Mouse (Mus musculus) G1E (cell line): Measurements from ENCODE around the gene Cry2. TPM values are rescaled to one million over a fixed set of nuclear protein-coding genes. Genes with fewer than 3 reads are reported as not detected.

Source experiments
- ATAC-seq: 2 replicates; pipeline ENCODE4 v1.8.0; 2016; ENCODE audit warnings: mild to moderate bottlenecking; ENCODE audit not compliant: insufficient number of reproducible peaks, poor library complexity, low FRiP score, severe bottlenecking; ENCODE audit errors: extremely low read depth
- DNase-seq: peaks from one replicate; pipeline ENCODE4 v3.0.0; 2012; ENCODE audit warnings: low spot score
- H3K27me3 ChIP-seq: 2 replicates; pipeline ENCODE4 v1.6.1; 2012; ENCODE audit warnings: mild to moderate bottlenecking, low read length, inconsistent platforms; ENCODE audit not compliant: insufficient read depth
- H3K36me3 ChIP-seq: replicated peaks from 2 replicates; pipeline ENCODE3; 2012; ENCODE audit warnings: mild to moderate bottlenecking, inconsistent platforms
- H3K4me1 ChIP-seq: 2 replicates; pipeline ENCODE4 v1.6.1; 2012; ENCODE audit warnings: low read depth, low read length, inconsistent platforms, mixed read lengths; ENCODE audit not compliant: insufficient read depth
- H3K4me3 ChIP-seq: 2 replicates; pipeline ENCODE4 v1.5.1; 2012; ENCODE audit warnings: low read depth, mild to moderate bottlenecking, inconsistent platforms, low read length, moderate library complexity, mixed read lengths
- H3K9me3 ChIP-seq: replicated peaks from 2 replicates; pipeline ENCODE4 v1.6.1; 2012; ENCODE audit warnings: inconsistent platforms
- CTCF ChIP-seq: IDR thresholded peaks from 2 replicates; pipeline ENCODE4 v1.5.1; 2012; ENCODE audit warnings: low read depth, low read length, inconsistent platforms, mixed read lengths
- GATA1 ChIP-seq: IDR thresholded peaks from 2 replicates; pipeline ENCODE4 v1.6.1; 2012; ENCODE audit warnings: borderline replicate concordance, low read length, inconsistent platforms, mixed read lengths
- GATA2 ChIP-seq: IDR thresholded peaks from 2 replicates; pipeline ENCODE4 v1.6.1; 2012; ENCODE audit warnings: low read depth, low read length, inconsistent platforms, borderline replicate concordance
- POLR2AphosphoS5 ChIP-seq: IDR thresholded peaks from 2 replicates; pipeline ENCODE4 v1.6.1; 2012; ENCODE audit warnings: low read depth, low read length, inconsistent platforms; ENCODE audit not compliant: insufficient replicate concordance
- TAL1 ChIP-seq: conservative IDR thresholded peaks from 2 replicates; pipeline ENCODE4 v1.6.1; 2012; ENCODE audit warnings: low read depth, low read length, inconsistent platforms, mixed read lengths
- polyA plus RNA-seq: library from polyadenylated mRNA; stranded (reverse); fragments of >175 nt; gene quantifications from 2 replicates; pipeline ENCODE4 v1.2.3, GENCODE M21; 2012
- total RNA-seq, 2 experiments: library from RNA; stranded (forward) in 1 of 2; stranded (reverse) in 1 of 2; fragments of 200-1000 nt in 1 of 2; fragments of >200 nt in 1 of 2; fragmentation: Nextera tagmentation in 1 of 2; gene quantifications; 2 replicates each; pipeline ENCODE4 v1.2.3; 2014 to 2017

Cry2 gene
- total and polyA plus RNA-seq, 3 experiments: 13.3 to 30.6 (median 18.0) TPM

DNA sequence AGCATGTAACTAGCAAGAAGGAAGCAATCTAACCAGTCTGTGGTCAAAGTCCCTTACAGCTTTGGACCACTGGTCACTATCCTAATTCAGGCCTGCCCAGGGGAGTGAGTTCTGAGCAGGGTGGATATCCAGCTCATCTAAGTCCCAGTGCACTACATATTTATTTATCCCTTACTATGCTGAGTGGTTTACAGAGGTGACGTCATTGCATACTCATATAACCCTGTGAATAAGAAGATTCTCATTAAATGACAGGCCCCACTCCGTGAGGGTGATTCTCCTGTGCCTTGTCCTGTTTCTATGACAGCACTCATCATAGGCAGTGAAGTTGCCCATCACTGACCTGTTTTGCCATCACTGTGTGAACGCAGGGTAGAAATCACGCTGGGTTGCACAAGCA lies 8.5 kb downstream of the Cry2 start:
- DNase-seq: no peak
- H3K36me3 ChIP-seq: peaks cover 96% of the 10 kb centered on the region
- TF ChIP-seq GATA2: no peak
- TF ChIP-seq TAL1: no peak
- no peak for TF ChIP-seq CTCF

DNA sequence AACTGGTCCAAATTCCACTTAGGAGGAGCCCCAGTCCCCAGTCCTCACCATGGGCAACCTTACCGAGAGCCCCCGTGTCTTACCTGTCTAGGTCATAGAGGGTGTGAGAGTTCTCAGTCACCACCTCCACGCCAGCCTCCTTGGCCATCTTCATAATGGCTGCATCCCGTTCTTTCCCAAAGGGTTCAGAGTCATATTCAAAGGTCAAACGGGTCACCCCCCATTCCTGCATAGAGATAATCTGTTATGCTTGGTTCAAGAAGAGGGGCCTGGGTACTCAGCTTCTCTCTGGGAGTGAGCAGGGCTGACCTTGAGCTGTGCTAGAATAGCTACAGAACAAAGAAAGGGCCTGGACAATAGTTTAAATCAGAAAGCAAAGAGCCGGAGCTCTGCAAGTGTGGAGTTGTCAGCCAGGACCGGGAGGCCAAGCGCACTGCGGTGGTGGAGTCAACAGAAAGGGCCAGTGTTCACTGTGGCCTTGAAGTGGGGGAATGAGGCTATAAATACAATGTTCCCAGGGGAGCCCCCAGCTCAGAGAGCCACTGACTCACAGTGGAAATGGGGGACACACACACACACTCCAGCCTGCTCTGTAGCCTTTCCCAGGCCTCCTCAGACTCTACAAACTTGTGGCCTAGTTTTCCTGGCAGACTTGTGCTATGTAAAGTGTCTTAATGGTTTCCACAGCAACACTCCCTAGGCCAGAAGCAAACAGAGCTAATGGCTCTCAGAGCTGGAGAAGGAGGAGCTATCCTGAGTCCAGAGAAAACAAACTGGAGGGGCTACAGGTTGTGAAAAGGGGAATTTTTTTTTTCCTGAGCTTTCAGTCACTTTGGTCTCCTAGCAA lies 9.2 kb downstream of the Cry2 start:
- H3K27me3 ChIP-seq: no peaks in the 10 kb centered on the region
- DNase-seq (no peak), ATAC-seq (no peak)
- no peaks in the 10 kb centered on the region for H3K9me3 ChIP-seq
- H3K36me3 ChIP-seq: peaks cover 99% of the 10 kb centered on the region
- TF ChIP-seq GATA1 (no peak), TAL1 (no peak), CTCF (no peak), GATA2 (no peak), POLR2AphosphoS5 (no peak)
- peaks cover 33% of the 10 kb centered on the region for H3K4me1 ChIP-seq
- no peak overlapping the region for H3K4me3 ChIP-seq

More for the DNA sequence above, 8.5 kb downstream of the Cry2 start:
- H3K4me1 ChIP-seq: peaks cover 40% of the 10 kb centered on the region
- ATAC-seq: no peak
- H3K27me3 ChIP-seq: no peaks in the 10 kb centered on the region
- no peaks in the 10 kb centered on the region for H3K9me3 ChIP-seq
- no peak overlapping the region for H3K4me3 ChIP-seq

DNA sequence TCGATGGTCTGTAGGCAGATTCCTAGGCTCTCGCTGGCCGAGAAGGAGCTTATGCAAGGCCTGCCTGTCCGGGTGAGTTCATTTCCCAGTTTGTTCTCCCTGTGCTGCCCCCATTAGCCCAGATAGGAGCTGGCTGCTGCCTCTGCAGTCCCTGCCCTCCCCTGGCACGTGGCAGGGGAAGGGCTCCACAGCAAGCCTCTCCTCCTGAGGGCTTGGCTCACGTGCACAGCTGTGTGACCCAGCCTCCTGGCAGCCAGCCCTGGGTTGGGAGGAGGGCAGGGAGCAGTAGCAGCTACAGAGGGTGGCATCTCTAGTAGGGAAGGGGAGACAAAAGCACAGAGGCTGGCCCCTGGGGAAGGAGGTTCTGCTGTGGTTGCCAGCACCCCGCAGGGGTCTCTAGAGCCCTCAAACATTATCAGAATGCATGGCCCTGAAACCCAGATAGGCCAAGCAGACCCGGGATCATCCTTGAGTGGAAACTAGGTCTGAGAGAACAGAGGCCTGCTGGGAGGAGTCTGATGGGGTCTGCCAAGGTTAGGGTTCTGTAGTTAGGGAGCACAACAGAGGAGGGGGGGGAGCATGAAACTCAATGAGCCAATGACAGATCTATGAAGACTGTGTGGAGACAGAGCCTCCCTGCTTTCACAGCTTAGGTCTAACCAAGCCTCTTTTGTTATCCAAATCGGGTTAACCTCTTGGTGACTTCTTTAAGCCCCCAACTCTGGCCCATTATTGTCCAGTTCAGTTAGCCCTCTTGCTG lies 10.0 kb downstream of the Cry2 start:
- no peaks in the 10 kb centered on the region for H3K9me3 ChIP-seq
- TF ChIP-seq CTCF (no peak), POLR2AphosphoS5 (no peak)
- peaks cover 99% of the 10 kb centered on the region for H3K36me3 ChIP-seq
- no peaks in the 10 kb centered on the region for H3K27me3 ChIP-seq
- DNase-seq (no peak), ATAC-seq (no peak)
- H3K4me1 ChIP-seq: peaks cover 25% of the 10 kb centered on the region
- no peak overlapping the region for H3K4me3 ChIP-seq

GRCm38 (mm10) chr2:92423156-92423555 lies 10.7 kb downstream of the Cry2 start:
- DNase-seq (no peak), ATAC-seq (no peak)
- peaks cover 19% of the 10 kb centered on the region for H3K4me1 ChIP-seq
- no peaks in the 10 kb centered on the region for H3K27me3 ChIP-seq
- H3K9me3 ChIP-seq: no peaks in the 10 kb centered on the region
- H3K36me3 ChIP-seq: peaks cover 99% of the 10 kb centered on the region
- TF ChIP-seq TAL1 (no peak), GATA2 (no peak), POLR2AphosphoS5 (no peak), GATA1 (no peak), CTCF (no peak)
- no peak overlapping the region for H3K4me3 ChIP-seq

DNA sequence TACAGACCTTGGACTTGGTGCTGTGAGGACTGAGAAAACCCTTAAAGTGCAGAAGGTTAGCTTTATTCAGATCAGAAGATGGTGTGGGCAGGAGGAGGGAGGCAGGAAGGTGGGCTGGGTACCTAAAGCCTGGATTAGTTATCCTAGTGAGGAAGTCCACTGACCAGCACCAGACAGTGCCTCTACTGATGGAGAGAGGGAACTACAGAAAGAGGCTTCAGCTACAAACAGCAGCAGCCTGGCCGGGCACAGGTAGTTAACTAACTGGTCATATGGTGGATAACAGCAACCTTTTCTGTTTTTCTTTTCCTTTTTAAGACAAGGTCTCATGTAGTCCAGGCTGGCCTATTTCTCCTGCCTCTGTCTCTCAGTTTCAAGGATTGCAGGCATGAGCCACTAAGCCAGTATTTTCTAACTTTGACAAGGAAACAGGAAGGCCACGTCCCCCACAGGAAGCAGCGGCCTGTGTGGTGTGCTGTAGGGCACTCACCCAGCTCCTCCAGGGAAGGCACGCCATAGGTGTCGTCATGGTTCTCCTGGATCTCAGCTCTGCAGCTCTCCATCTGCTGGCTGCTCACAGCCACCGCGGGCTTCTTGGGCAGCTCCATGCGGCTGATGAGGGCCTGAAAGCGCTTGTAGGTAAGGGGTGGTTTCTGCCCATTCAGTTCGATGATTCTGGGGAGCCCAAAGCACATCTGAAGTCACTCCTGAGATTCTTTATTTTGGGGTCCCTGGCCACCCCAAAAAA lies 11.3 kb downstream of the Cry2 start:
- H3K4me3 ChIP-seq: no peak overlapping the region
- H3K4me1 ChIP-seq: peaks cover 14% of the 10 kb centered on the region
- H3K9me3 ChIP-seq: no peaks in the 10 kb centered on the region
- H3K36me3 ChIP-seq: peaks cover 99% of the 10 kb centered on the region
- TF ChIP-seq CTCF (no peak), GATA2 (no peak), TAL1 (no peak), GATA1 (no peak), POLR2AphosphoS5 (no peak)
- no peaks in the 10 kb centered on the region for H3K27me3 ChIP-seq
- ATAC-seq: no peak
- DNase-seq: no peak

- Histone ChIP-seq H3K9me3 (no peaks in the 10 kb centered on the region), H3K27me3 (no peaks in the 10 kb centered on the region), H3K4me1 (peaks cover 8% of the 10 kb centered on the region), H3K36me3 (peaks cover 100% of the 10 kb centered on the region), H3K4me3 (no peak overlapping the region)
- no peak for ATAC-seq
- TF ChIP-seq GATA2: no peak
- TF ChIP-seq TAL1: no peak
- no peak for TF ChIP-seq GATA1
- TF ChIP-seq POLR2AphosphoS5: no peak
- no peak for TF ChIP-seq CTCF
- no peak for DNase-seq
Measured at GRCm38 (mm10) chr2:92421723-92422387, 12.0 kb downstream of the Cry2 start.
